Mouse (Mus musculus) brain, adult 2 months (tissue): ENCODE measurements around the gene Ntrk1.

ENCODE experiments used
- DNase-seq: peaks from one replicate; pipeline ENCODE4 v3.0.0; 2011; ENCODE audit warnings: low read depth, low spot score

The Ntrk1 gene

GRCm38 (mm10) chr3:87753829-87754228 lies 41.1 kb downstream of the Ntrk1 start:
- no peak for DNase-seq

- no peak for DNase-seq
Observed at GRCm38 (mm10) chr3:87752567-87752966, 42.4 kb downstream of the Ntrk1 start.

- DNase-seq: no peak
Observed at GRCm38 (mm10) chr3:87749977-87750376, 45.0 kb downstream of the Ntrk1 start.

- peak; percentile 77 for DNase-seq
Observed at GRCm38 (mm10) chr3:87749036-87749435, 45.9 kb downstream of the Ntrk1 start.

GRCm38 (mm10) chr3:87748431-87748830 lies 46.5 kb downstream of the Ntrk1 start, which contains the start of gene Lrrc71:
Gene Lrrc71 (minus strand): TSS chr3:87748625.
- no peak for DNase-seq

- DNase-seq: no peak
Observed at GRCm38 (mm10) chr3:87745036-87745659, 49.8 kb downstream of the Ntrk1 start.

GRCm38 (mm10) chr3:87743927-87744326 lies 51.0 kb downstream of the Ntrk1 start:
- DNase-seq: no peak

GRCm38 (mm10) chr3:87742735-87743134 lies 52.2 kb downstream of the Ntrk1 start:
- DNase-seq: no peak

- no peak for DNase-seq
Observed at GRCm38 (mm10) chr3:87742013-87742412, 52.9 kb downstream of the Ntrk1 start.

GRCm38 (mm10) chr3:87738906-87739305 lies 56.1 kb downstream of the Ntrk1 start:
- DNase-seq: no peak

GRCm38 (mm10) chr3:87735335-87735734 lies 59.6 kb downstream of the Ntrk1 start:
- DNase-seq: no peak

GRCm38 (mm10) chr3:87733984-87734761 lies 60.8 kb downstream of the Ntrk1 start:
- DNase-seq: no peak

- no peak for DNase-seq
Observed at GRCm38 (mm10) chr3:87733098-87733497, 61.9 kb downstream of the Ntrk1 start.

- no peak for DNase-seq
Observed at GRCm38 (mm10) chr3:87728696-87729095, 66.3 kb downstream of the Ntrk1 start.
